Mouse (Mus musculus): Measurements from ENCODE around the gene Ppp1r36. TPM values are rescaled to one million over a fixed set of nuclear protein-coding genes. Genes with fewer than 3 reads are reported as not detected.
"Not testable (repeated sequence)": the region's sequence is repeated elsewhere in the genome, so short reads cannot be mapped to it uniquely, and the experiment has no call there.

Gene Ppp1r36
- polyA plus RNA-seq, 1 experiment from 2014 or later: 0.71 TPM

DNA sequence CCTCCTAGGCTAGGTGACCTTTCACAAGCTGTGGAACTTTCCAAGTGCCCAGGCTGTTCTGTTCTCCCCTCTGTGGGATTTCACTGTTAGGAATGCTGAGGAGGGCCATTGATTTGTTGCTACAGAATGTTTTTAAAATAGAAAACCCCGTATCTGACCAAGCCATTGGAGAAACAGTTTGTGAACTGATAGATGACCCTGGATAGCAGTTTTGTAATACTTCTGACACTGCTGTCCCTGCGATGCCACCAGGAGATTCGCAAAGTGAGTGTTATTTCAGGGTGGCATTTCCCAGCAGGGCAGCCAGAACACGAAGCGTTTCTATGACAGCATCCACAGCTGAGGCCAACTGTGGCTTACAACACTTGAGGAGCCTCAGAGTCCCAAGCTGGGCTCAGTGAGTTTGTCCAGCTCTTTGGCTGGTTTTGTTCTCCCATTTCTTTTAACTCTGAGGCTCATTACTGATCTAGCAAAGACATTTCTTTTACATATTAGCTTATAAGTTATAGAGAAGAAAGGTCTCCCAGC is 13.6 kb downstream of the Ppp1r36 start:
- no peaks in the 10 kb centered on the region for H3K9me3 ChIP-seq (replicated peaks)
- H3K4me3 ChIP-seq: no peak overlapping the region
- 69% methylated on average over 5 of the region's 5 CpGs for WGBS
- H3K9ac ChIP-seq: no peak overlapping the region
- peaks cover 12% of the 10 kb centered on the region for H3K27me3 ChIP-seq
- ATAC-seq: no peak
- no peak overlapping the region for H3K4me2 ChIP-seq
- peaks cover 8% of the 10 kb centered on the region for H3K4me1 ChIP-seq
- no peaks in the 10 kb centered on the region for H3K36me3 ChIP-seq (ENCODE audit: poor library complexity, severe bottlenecking)
- no peak overlapping the region for H3K27ac ChIP-seq

DNA sequence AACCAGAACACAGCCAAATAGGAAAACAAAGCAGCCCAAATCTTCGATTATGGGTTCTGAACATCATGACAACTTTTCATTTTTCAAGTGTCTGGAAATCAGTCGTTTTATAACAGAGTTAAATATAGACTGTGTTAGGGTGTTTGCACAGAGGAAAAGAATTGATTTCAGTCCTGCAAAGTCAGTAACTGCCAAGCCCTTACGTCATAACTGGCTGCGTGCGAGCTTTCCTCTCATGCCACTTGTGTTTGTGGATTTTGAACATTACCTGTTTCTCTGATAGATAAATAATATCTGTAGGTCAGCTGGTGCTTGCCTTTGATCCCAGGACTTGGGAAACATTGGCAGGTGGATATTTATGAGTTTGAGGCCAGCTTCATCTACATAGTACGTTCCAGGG is 14.1 kb downstream of the Ppp1r36 start:
- H3K27ac ChIP-seq: no peak overlapping the region
- no peak overlapping the region for H3K4me2 ChIP-seq
- peaks cover 12% of the 10 kb centered on the region for H3K27me3 ChIP-seq
- ATAC-seq: no peak
- WGBS: 89% methylated on average over 6 of the region's 6 CpGs
- H3K36me3 ChIP-seq (ENCODE audit: poor library complexity, severe bottlenecking): no peaks in the 10 kb centered on the region
- H3K9me3 ChIP-seq (replicated peaks): no peaks in the 10 kb centered on the region
- no peak overlapping the region for H3K9ac ChIP-seq
- H3K4me3 ChIP-seq: no peak overlapping the region
- peaks cover 8% of the 10 kb centered on the region for H3K4me1 ChIP-seq

DNA sequence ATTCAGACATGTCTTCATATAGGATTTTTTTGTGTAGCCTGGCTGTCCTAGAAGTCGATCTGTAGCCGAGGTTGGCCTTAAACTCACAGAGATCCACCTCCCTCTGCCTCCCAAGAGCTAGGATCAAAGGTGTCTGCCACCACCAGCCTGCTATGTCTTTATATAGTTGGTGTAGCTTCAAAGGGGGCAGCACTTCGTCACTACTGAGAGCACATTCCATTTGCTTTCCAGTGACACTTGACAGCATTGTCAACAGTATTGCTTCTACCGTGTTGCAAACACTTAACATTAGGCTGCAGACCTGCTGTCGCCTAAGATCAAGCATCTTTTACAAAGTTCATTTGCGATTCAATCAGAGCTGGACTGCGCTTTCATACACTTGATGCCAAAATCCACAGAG is 16.8 kb downstream of the Ppp1r36 start:
- Histone ChIP-seq H3K4me2 (no peak overlapping the region), H3K9ac (no peak overlapping the region), H3K27me3 (peaks cover 12% of the 10 kb centered on the region), H3K9me3 (replicated peaks) (no peaks in the 10 kb centered on the region), H3K4me1 (peaks cover 8% of the 10 kb centered on the region), H3K36me3 (ENCODE audit: poor library complexity, severe bottlenecking) (no peaks in the 10 kb centered on the region), H3K4me3 (no peak overlapping the region), H3K27ac (no peak overlapping the region)
- 53% methylated on average over 7 of the region's 7 CpGs for WGBS
- no peak for ATAC-seq

- Histone ChIP-seq H3K9me3 (replicated peaks) (no peaks in the 10 kb centered on the region), H3K4me1 (peaks cover 8% of the 10 kb centered on the region), H3K36me3 (ENCODE audit: poor library complexity, severe bottlenecking) (no peaks in the 10 kb centered on the region), H3K27ac (no peak overlapping the region), H3K9ac (peak overlapping the region; percentile 53), H3K27me3 (peaks cover 12% of the 10 kb centered on the region), H3K4me3 (peak overlapping the region; percentile 24; the same call in 1 of the 2 replicates), H3K4me2 (peak overlapping the region; percentile 57)
- WGBS: 6% methylated on average over 17 of the region's 17 CpGs
- ATAC-seq: no peak
Observed at GRCm38 (mm10) chr12:76435084-76435483, 17.7 kb downstream of the Ppp1r36 start.

DNA sequence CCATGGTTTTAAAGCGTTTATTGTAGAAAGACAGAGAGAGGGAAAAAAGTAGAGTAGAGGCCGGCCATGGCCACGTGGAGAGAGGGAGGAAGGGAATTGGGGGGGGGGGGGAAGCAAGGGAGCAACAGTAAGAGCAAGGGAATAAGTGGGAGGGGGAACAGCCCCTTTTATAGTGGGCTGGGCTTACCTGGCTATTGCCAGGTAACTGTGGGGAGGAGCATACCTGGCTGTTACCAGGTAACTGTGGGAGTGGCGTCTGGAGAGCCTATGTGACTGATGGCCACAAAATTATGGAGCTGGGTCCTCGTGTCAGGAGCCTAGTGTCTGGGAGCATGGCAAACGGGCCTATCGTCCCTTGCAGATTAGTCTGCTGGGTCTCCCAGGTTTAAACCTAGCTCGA is 18.2 kb downstream of the Ppp1r36 start:
- Histone ChIP-seq H3K27me3 (peaks cover 12% of the 10 kb centered on the region), H3K27ac (no peak overlapping the region), H3K9me3 (replicated peaks) (no peaks in the 10 kb centered on the region), H3K9ac (no peak overlapping the region), H3K4me2 (peak overlapping the region; percentile 57; the same call in 1 of the 2 replicates), H3K4me3 (no peak overlapping the region), H3K4me1 (peaks cover 8% of the 10 kb centered on the region), H3K36me3 (ENCODE audit: poor library complexity, severe bottlenecking) (no peaks in the 10 kb centered on the region)
- WGBS: 40% methylated on average over 8 of the region's 8 CpGs
- ATAC-seq: no peak

DNA sequence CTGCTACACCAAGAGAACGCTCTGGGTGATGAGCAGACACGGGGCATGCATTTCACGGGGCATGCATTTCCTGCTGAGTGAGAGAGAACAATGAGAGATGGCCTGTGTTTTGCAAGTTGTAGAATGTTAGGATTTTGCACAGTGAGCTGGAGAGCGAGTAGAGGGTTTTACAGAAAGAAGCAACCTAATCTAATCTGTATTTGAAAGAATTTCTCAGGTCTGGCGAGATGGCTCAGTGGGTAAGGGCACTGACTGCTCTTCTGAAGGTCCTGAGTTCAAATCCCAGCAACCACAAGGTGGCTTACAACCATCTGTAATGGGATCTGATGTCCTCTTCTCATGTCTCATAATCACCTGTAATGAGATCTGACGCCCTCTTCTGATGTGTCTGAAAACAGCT is 26.1 kb downstream of the Ppp1r36 start:
- H3K9me3 ChIP-seq (replicated peaks); H3K4me2 ChIP-seq; H3K4me3 ChIP-seq; H3K36me3 ChIP-seq (ENCODE audit: poor library complexity, severe bottlenecking); ATAC-seq; H3K9ac ChIP-seq; H3K27me3 ChIP-seq; H3K27ac ChIP-seq; H3K4me1 ChIP-seq: not testable (repeated sequence)
- 85% methylated on average over 6 of the region's 6 CpGs for WGBS

GRCm38 (mm10) chr12:76444359-76444772 is 27.0 kb downstream of the Ppp1r36 start:
- Histone ChIP-seq H3K4me3 (no peak overlapping the region), H3K27ac (no peak overlapping the region), H3K9ac (no peak overlapping the region), H3K4me1 (no peaks in the 10 kb centered on the region), H3K9me3 (replicated peaks) (no peaks in the 10 kb centered on the region), H3K36me3 (ENCODE audit: poor library complexity, severe bottlenecking) (no peaks in the 10 kb centered on the region), H3K27me3 (no peaks in the 10 kb centered on the region), H3K4me2 (no peak overlapping the region)
- WGBS: 77% methylated on average over 10 of the region's 10 CpGs
- ATAC-seq: no peak

- no peak overlapping the region for H3K27ac ChIP-seq
- 86% methylated on average over 6 of the region's 6 CpGs for WGBS
- no peaks in the 10 kb centered on the region for H3K27me3 ChIP-seq
Observed at GRCm38 (mm10) chr12:76444862-76445261, 27.5 kb downstream of the Ppp1r36 start.

GRCm38 (mm10) chr12:76446201-76446600 is 28.9 kb downstream of the Ppp1r36 start:
- Histone ChIP-seq H3K27me3 (no peaks in the 10 kb centered on the region), H3K36me3 (ENCODE audit: poor library complexity, severe bottlenecking) (no peaks in the 10 kb centered on the region), H3K9ac (no peak overlapping the region), H3K4me3 (no peak overlapping the region), H3K4me1 (no peaks in the 10 kb centered on the region), H3K27ac (no peak overlapping the region), H3K9me3 (replicated peaks) (no peaks in the 10 kb centered on the region), H3K4me2 (no peak overlapping the region)
- no peak for ATAC-seq
- WGBS: 88% methylated on average over 11 of the region's 11 CpGs

More at GRCm38 (mm10) chr12:76444862-76445261, 27.5 kb downstream of the Ppp1r36 start:
- no peak for ATAC-seq
- no peak overlapping the region for H3K4me3 ChIP-seq
- no peak overlapping the region for H3K9ac ChIP-seq
- no peaks in the 10 kb centered on the region for H3K9me3 ChIP-seq (replicated peaks)
- no peaks in the 10 kb centered on the region for H3K4me1 ChIP-seq
- H3K4me2 ChIP-seq: no peak overlapping the region
- H3K36me3 ChIP-seq (ENCODE audit: poor library complexity, severe bottlenecking): no peaks in the 10 kb centered on the region

GRCm38 (mm10) chr12:76448127-76448526 is 30.8 kb downstream of the Ppp1r36 start:
- no peaks in the 10 kb centered on the region for H3K4me1 ChIP-seq
- WGBS: 85% methylated on average over 6 of the region's 6 CpGs

DNA sequence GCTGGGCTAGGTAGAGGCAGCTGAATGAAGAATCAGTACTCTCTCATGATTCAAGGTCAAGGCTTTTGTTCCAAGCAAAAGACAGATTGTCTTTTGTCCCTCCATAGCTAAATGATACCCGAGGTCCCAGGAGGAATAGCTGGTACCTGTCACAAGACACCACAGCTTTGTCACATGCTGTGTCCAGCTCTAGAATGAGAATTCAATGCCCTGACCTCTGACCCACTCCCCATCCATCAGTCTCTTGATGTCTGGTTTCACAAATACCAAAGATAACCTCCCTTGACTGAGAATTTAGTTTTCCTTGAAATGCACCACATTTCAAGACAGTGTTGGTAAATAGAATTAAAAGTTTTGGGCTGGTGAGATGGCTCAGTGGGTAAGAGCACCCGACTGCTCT is 34.9 kb downstream of the Ppp1r36 start:
- Histone ChIP-seq H3K36me3 (ENCODE audit: poor library complexity, severe bottlenecking) (no peaks in the 10 kb centered on the region), H3K27me3 (no peaks in the 10 kb centered on the region), H3K4me3 (no peak overlapping the region), H3K27ac (no peak overlapping the region), H3K9ac (no peak overlapping the region), H3K9me3 (replicated peaks) (no peaks in the 10 kb centered on the region), H3K4me2 (no peak overlapping the region), H3K4me1 (no peaks in the 10 kb centered on the region)
- 77% methylated on average over 2 of the region's 2 CpGs for WGBS
- no peak for ATAC-seq

More at GRCm38 (mm10) chr12:76448127-76448526, 30.8 kb downstream of the Ppp1r36 start:
- no peaks in the 10 kb centered on the region for H3K27me3 ChIP-seq
- H3K9me3 ChIP-seq (replicated peaks): no peaks in the 10 kb centered on the region
- H3K4me2 ChIP-seq: no peak overlapping the region
- H3K36me3 ChIP-seq (ENCODE audit: poor library complexity, severe bottlenecking): no peaks in the 10 kb centered on the region
- H3K27ac ChIP-seq: no peak overlapping the region
- no peak for ATAC-seq
- H3K9ac ChIP-seq: no peak overlapping the region
- H3K4me3 ChIP-seq: no peak overlapping the region

- H3K4me1 ChIP-seq; H3K4me2 ChIP-seq; H3K27me3 ChIP-seq; H3K27ac ChIP-seq; H3K36me3 ChIP-seq (ENCODE audit: poor library complexity, severe bottlenecking); H3K9ac ChIP-seq; H3K9me3 ChIP-seq (replicated peaks); H3K4me3 ChIP-seq; ATAC-seq: not testable (repeated sequence)
- 92% methylated on average over 4 of the region's 4 CpGs for WGBS
Observed at GRCm38 (mm10) chr12:76458445-76458844, 41.1 kb downstream of the Ppp1r36 start.

GRCm38 (mm10) chr12:76459032-76459431 is 41.7 kb downstream of the Ppp1r36 start:
- no peak overlapping the region for H3K4me3 ChIP-seq
- no peaks in the 10 kb centered on the region for H3K9me3 ChIP-seq (replicated peaks)
- H3K4me1 ChIP-seq: no peaks in the 10 kb centered on the region
- H3K36me3 ChIP-seq (ENCODE audit: poor library complexity, severe bottlenecking): no peaks in the 10 kb centered on the region
- H3K4me2 ChIP-seq: no peak overlapping the region
- 47% methylated on average over 4 of the region's 4 CpGs for WGBS
- H3K9ac ChIP-seq: no peak overlapping the region
- H3K27ac ChIP-seq: no peak overlapping the region
- no peak for ATAC-seq
- H3K27me3 ChIP-seq: no peaks in the 10 kb centered on the region

Data from forebrain, embryonic 13.5 days (tissue).